Comparison of ENCODE assay signal across 46 mouse cellular contexts in the genomic region with DNA sequence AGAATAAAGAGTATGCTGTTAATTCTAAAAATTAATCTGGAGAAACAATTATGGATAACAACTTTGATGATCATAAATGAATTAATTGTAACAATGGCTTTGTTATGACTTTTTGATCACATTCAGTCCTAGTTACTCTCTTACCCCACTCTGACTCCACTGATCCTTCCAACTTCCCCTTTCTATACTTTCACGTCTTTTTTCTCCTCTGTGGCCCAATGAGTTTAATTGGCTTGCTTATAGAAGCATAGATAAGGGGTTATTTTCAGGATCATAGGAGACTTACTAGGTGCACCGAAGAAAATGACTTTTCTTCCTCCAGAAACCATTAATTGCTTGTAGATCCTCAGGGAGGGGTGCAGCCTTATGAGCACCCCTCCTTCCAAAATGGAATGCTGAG. TPM values are rescaled to one million over a fixed set of nuclear protein-coding genes. Genes with fewer than 3 reads are reported as not detected.
"Had no signal": no experiment of that assay in that cellular context is flagged by ENCODE, and none has a peak within 500 bp of the region (broad histone marks: within the 10 kb centered on the region; RNA-seq: fewer than 3 reads in every experiment).

No protein-coding gene starts in this region.

- DNase-seq: left cerebral cortex, postnatal 4 days; liver; liver, embryonic 13.5 days; liver, postnatal 0 days; lung, adult 18-20 months; lung, adult 2 months; lung, embryonic 14.5 days; lung, postnatal 10 days; lung, postnatal 14 days; lung, postnatal 36 days; lung, postnatal 4 days; midbrain, embryonic 14.5 days had no signal

- H3K27ac ChIP-seq: limb, embryonic 10.5 days; limb, embryonic 12.5 days; limb, embryonic 13.5 days; limb, embryonic 15.5 days; liver, embryonic 12.5 days; liver, embryonic 13.5 days; liver, embryonic 14.5 days; liver, embryonic 15.5 days; lung, embryonic 15.5 days; macrophage; midbrain, embryonic 10.5 days; midbrain, embryonic 12.5 days; midbrain, embryonic 13.5 days; midbrain, embryonic 15.5 days; neural tube, embryonic 12.5 days; neural tube, embryonic 13.5 days had no signal

- H3K4me1 ChIP-seq: liver, embryonic 12.5 days; liver, embryonic 13.5 days; liver, embryonic 15.5 days had no signal

- H3K9ac ChIP-seq: limb, embryonic 12.5 days; limb, embryonic 13.5 days; limb, embryonic 15.5 days; liver, embryonic 12.5 days; liver, embryonic 13.5 days; liver, embryonic 14.5 days; liver, embryonic 15.5 days; liver, postnatal 0 days; lung, embryonic 14.5 days; lung, embryonic 15.5 days; midbrain, embryonic 12.5 days; midbrain, embryonic 13.5 days; midbrain, embryonic 15.5 days; neural tube, embryonic 12.5 days; neural tube, embryonic 13.5 days had no signal

- ATAC-seq: liver, embryonic 12.5 days; liver, postnatal 0 days; lung, postnatal 0 days; midbrain, embryonic 13.5 days; midbrain, embryonic 15.5 days; midbrain, embryonic 16.5 days had no signal

- H3K27me3 ChIP-seq: limb, embryonic 12.5 days; liver, embryonic 13.5 days; midbrain, embryonic 12.5 days; midbrain, embryonic 13.5 days; midbrain, embryonic 15.5 days; neural tube, embryonic 12.5 days; neural tube, embryonic 13.5 days had no signal

- H3K36me3 ChIP-seq: limb, embryonic 10.5 days; limb, embryonic 12.5 days; limb, embryonic 13.5 days; limb, embryonic 15.5 days; liver, embryonic 12.5 days; liver, embryonic 13.5 days; liver, embryonic 15.5 days; lung, embryonic 15.5 days; midbrain, embryonic 10.5 days; midbrain, embryonic 12.5 days; midbrain, embryonic 13.5 days; midbrain, embryonic 15.5 days; neural tube, embryonic 12.5 days; neural tube, embryonic 13.5 days had no signal

- H3K9me3 ChIP-seq: limb, embryonic 10.5 days; limb, embryonic 13.5 days; limb, embryonic 15.5 days; liver, embryonic 12.5 days; liver, embryonic 13.5 days; liver, embryonic 15.5 days; lung, embryonic 15.5 days; midbrain, embryonic 13.5 days; midbrain, embryonic 15.5 days; neural tube, embryonic 12.5 days had no signal

- H3K4me3 ChIP-seq: limb, embryonic 10.5 days; limb, embryonic 12.5 days; limb, embryonic 13.5 days; limb, embryonic 15.5 days; liver, embryonic 12.5 days; liver, embryonic 13.5 days; liver, embryonic 15.5 days; lung, embryonic 15.5 days; megakaryocyte, embryonic 14.5 days; midbrain, embryonic 10.5 days; midbrain, embryonic 12.5 days; midbrain, embryonic 13.5 days; midbrain, embryonic 15.5 days; myocyte; neural tube, embryonic 12.5 days; neural tube, embryonic 13.5 days had no signal

- H3K4me2 ChIP-seq: limb, embryonic 12.5 days; limb, embryonic 13.5 days; limb, embryonic 15.5 days; liver, embryonic 11.5 days; liver, embryonic 12.5 days; liver, embryonic 13.5 days; liver, embryonic 15.5 days; lung, embryonic 14.5 days; lung, embryonic 15.5 days; midbrain, embryonic 11.5 days; midbrain, embryonic 12.5 days; midbrain, embryonic 13.5 days; midbrain, embryonic 15.5 days; neural tube, embryonic 12.5 days; neural tube, embryonic 13.5 days had no signal

RNA-seq across cellular contexts. Expression of gene Gja8, which starts 16.9 kb away (rescaled TPM):
- total RNA-seq: left cerebral cortex, postnatal 14 days; left cerebral cortex, postnatal 25 days; left cerebral cortex, postnatal 36 days; left cerebral cortex, postnatal 4 days; liver, adult 2 months; megakaryocyte progenitor cell, adult 5-6 weeks; megakaryocyte, adult 5-6 weeks; megakaryocyte-erythroid progenitor cell, adult 5-6 weeks; monocyte, adult 5-6 weeks had no signal
- polyA plus RNA-seq: limb, embryonic 11.5 days; limb, embryonic 12.5 days; limb, embryonic 14.5 days; limb, embryonic 15.5 days; liver, adult 2 months; liver, embryonic 11.5 days; liver, embryonic 12.5 days; liver, embryonic 13.5 days; liver, embryonic 14.5 days; liver, embryonic 15.5 days; liver, embryonic 16.5 days; liver, postnatal 0 days; lung, adult 2 months; lung, embryonic 14.5 days; lung, embryonic 16.5 days; lung, postnatal 0 days; macrophage; midbrain, embryonic 11.5 days; midbrain, embryonic 12.5 days; midbrain, embryonic 13.5 days; midbrain, embryonic 14.5 days; neural tube, embryonic 11.5 days had no signal

RNA-seq across cellular contexts. Expression of gene Gja5, which starts 38.2 kb away (rescaled TPM):
- total RNA-seq: megakaryocyte progenitor cell, adult 5-6 weeks; megakaryocyte, adult 5-6 weeks; megakaryocyte-erythroid progenitor cell, adult 5-6 weeks; monocyte, adult 5-6 weeks had no signal
- polyA plus RNA-seq: macrophage had no signal
